Mouse (Mus musculus): Measurements from ENCODE around the gene Catsper4. TPM values are rescaled to one million over a fixed set of nuclear protein-coding genes. Genes with fewer than 3 reads are reported as not detected.

Catsper4 gene
- polyA plus RNA-seq, 1 experiment from 2014 or later = not detected

DNA sequence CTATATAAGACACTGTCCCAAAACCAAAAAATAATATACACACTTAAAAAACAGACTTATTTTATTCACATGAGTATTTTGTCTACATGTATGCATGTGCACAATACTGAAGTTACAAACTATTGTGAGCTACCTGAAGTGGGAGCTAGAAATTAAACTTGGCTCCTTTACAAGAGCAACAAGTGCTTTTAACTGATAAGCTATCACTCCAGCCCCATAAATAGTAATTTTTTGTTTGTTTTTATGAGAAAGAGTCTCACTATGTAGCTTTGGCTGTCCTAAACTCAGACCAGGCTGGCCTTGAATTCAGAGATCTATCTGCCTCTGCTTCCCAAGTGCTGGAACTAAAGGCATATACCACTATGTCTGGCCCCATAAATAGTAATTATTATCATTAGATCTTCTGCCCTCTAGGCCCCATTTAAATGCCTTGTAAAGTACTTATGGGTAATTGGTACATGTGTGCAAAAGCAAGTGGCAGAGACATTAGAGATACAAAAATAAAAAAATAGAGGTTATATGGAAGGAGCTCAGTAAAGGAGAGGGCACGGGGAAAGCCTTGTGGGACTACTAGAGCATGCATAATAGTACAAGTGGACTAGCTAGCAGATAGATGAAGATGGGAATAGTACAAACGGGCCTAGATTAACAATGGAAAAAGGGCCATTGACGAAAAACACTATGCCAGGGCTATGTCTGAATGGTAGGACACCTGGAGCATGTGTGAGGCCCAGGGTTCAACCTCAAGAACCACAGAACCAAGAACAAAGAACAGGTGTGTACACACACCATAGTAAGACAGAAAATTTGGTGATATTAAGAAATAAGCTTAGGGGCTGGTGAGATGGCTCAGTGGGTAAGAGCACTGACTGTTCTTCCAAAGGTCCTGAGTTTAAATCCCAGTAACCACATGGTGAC lies 61.4 kb downstream of the Catsper4 start:
- 66% methylated on average over 3 of the region's 3 CpGs for WGBS
- 0 out of 2 replicates have a peak overlapping the region, but pooled peaks have one; percentile 3 for H3K4me2 ChIP-seq (ENCODE audit: low read length)
- H3K27me3 ChIP-seq (ENCODE audit: control insufficient read depth, insufficient read depth, low read length) = no peaks in the 10 kb centered on the region
- H3K36me3 ChIP-seq (ENCODE audit: control insufficient read depth, insufficient read depth, low read length) = peaks cover 19% of the 10 kb centered on the region
- H3K9ac ChIP-seq (ENCODE audit: low read length) = no peak overlapping the region
- H3K27ac ChIP-seq (replicated peaks in 1 of 2; ENCODE audit: control insufficient read depth in 1 of 2, insufficient read depth in 1 of 2, low read depth in 2 of 2, low read length in 2 of 2) = no peak overlapping the region
- H3K9me3 ChIP-seq (ENCODE audit: control insufficient read depth, low read length) = no peaks in the 10 kb centered on the region
- ATAC-seq (ENCODE audit: insufficient number of reproducible peaks, insufficient read depth, low FRiP score, low read depth) = no peak
- H3K4me1 ChIP-seq (ENCODE audit: control insufficient read depth in 2 of 2, insufficient read depth in 2 of 2, low read length in 2 of 2) = peaks cover 3 to 16% of the 10 kb centered on the region in 2 experiments
- H3K4me3 ChIP-seq (ENCODE audit: control insufficient read depth in 1 of 2, insufficient read depth in 1 of 2, low read depth in 1 of 2, low read length in 2 of 2) = no peak overlapping the region

DNA sequence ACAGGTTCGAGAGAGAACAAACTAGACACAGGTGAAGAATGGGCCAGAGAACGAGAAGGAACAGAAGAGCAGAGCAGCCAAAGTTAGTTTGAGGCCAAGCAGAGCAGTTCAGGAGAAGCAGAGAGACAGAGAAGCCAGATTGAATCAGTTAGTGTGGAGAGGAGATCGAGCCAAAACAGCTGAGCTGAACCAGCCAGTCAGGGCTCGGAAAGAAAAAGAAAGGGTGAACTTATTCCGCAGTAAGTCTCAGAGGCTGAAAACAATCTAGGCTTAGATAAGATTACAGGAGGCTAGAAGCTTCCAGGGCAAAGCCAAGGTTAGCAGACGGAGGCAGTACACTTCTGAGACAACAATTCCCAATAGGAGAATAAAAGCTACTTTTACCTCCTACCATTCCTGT lies 62.2 kb downstream of the Catsper4 start:
- Histone ChIP-seq H3K4me2 (ENCODE audit: low read length) (peak overlapping the region; percentile 3; the same call in 1 of the 2 replicates), H3K9me3 (ENCODE audit: control insufficient read depth, low read length) (no peaks in the 10 kb centered on the region), H3K4me1 (ENCODE audit: control insufficient read depth in 2 of 2, insufficient read depth in 2 of 2, low read length in 2 of 2) (peaks cover 3 to 16% of the 10 kb centered on the region in 2 experiments), H3K9ac (ENCODE audit: low read length) (no peak overlapping the region), H3K27me3 (ENCODE audit: control insufficient read depth, insufficient read depth, low read length) (no peaks in the 10 kb centered on the region), H3K27ac (replicated peaks in 1 of 2; ENCODE audit: control insufficient read depth in 1 of 2, insufficient read depth in 1 of 2, low read depth in 2 of 2, low read length in 2 of 2) (peak overlapping the region; percentile 3 to 39; a peak in 2 of 4 replicates), H3K4me3 (ENCODE audit: control insufficient read depth in 1 of 2, insufficient read depth in 1 of 2, low read depth in 1 of 2, low read length in 2 of 2) (no peak overlapping the region), H3K36me3 (ENCODE audit: control insufficient read depth, insufficient read depth, low read length) (peaks cover 19% of the 10 kb centered on the region)
- 17% methylated on average over 6 of the region's 6 CpGs for WGBS
- ATAC-seq (ENCODE audit: insufficient number of reproducible peaks, insufficient read depth, low FRiP score, low read depth) = no peak

DNA sequence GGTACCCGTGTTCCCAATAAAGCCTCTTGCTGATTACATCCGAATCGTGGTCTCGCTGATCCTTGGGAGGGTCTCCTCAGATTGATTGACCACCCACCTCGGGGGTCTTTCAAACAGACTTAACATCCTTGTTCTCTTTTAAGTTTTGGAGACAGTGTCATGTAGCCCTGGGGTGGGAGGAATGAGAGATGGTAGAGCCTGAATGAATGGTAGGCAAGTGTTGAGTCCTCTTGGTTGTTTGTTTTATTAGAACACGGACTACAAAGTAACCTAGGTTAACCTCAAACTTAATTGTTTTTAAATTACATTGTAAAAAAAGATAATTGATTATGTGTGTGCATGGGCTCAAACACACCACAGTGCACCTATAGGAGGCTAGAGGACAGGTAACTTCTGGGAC lies 62.6 kb downstream of the Catsper4 start:
- no peak overlapping the region for H3K9ac ChIP-seq (ENCODE audit: low read length)
- 96% methylated on average over 5 of the region's 6 CpGs for WGBS
- H3K9me3 ChIP-seq (ENCODE audit: control insufficient read depth, low read length) = no peaks in the 10 kb centered on the region
- H3K4me2 ChIP-seq (ENCODE audit: low read length) = no peak overlapping the region
- ATAC-seq (ENCODE audit: insufficient number of reproducible peaks, insufficient read depth, low FRiP score, low read depth) = no peak
- H3K4me1 ChIP-seq (ENCODE audit: control insufficient read depth in 2 of 2, insufficient read depth in 2 of 2, low read length in 2 of 2) = peaks cover 3 to 16% of the 10 kb centered on the region in 2 experiments
- H3K27me3 ChIP-seq (ENCODE audit: control insufficient read depth, insufficient read depth, low read length) = no peaks in the 10 kb centered on the region
- H3K4me3 ChIP-seq (ENCODE audit: control insufficient read depth in 1 of 2, insufficient read depth in 1 of 2, low read depth in 1 of 2, low read length in 2 of 2) = no peak overlapping the region
- peaks cover 19% of the 10 kb centered on the region for H3K36me3 ChIP-seq (ENCODE audit: control insufficient read depth, insufficient read depth, low read length)
- peak overlapping the region; percentile 3 to 39; a peak in 2 of 4 replicates for H3K27ac ChIP-seq (replicated peaks in 1 of 2; ENCODE audit: control insufficient read depth in 1 of 2, insufficient read depth in 1 of 2, low read depth in 2 of 2, low read length in 2 of 2)

Other genes with a start within 250 kb of the Catsper4 start
- 37.4 and 38.3 TPM in 2 replicates for gene Dhdds, start 226.5 kb downstream of the Catsper4 start, polyA plus RNA-seq (2014; fragmentation: Nextera tagmentation; extraction: Ambion mirVana)
- 0.15 and 0.16 TPM in 2 replicates for gene Lin28a, start 208.5 kb downstream of the Catsper4 start, polyA plus RNA-seq (2014; fragmentation: Nextera tagmentation; extraction: Ambion mirVana)
- gene Zfp683, start 173.5 kb downstream of the Catsper4 start, polyA plus RNA-seq (2014; fragmentation: Nextera tagmentation; extraction: Ambion mirVana) = not detected in 2 replicates
- gene Crybg2, start 166.6 kb downstream of the Catsper4 start, polyA plus RNA-seq (2014; fragmentation: Nextera tagmentation; extraction: Ambion mirVana) = 0.12 TPM in 1 of 2 replicates, not detected in the other
- 10.7 and 16.4 TPM in 2 replicates for gene Cd52, start 132.3 kb downstream of the Catsper4 start, polyA plus RNA-seq (2014; fragmentation: Nextera tagmentation; extraction: Ambion mirVana)
- 1.1 and 2.9 TPM in 2 replicates for gene Ubxn11, start 124.8 kb downstream of the Catsper4 start, polyA plus RNA-seq (2014; fragmentation: Nextera tagmentation; extraction: Ambion mirVana)
- gene Sh3bgrl3, start 98.6 kb downstream of the Catsper4 start, polyA plus RNA-seq (2014; fragmentation: Nextera tagmentation; extraction: Ambion mirVana) = 196 and 209 TPM in 2 replicates
- gene Cep85, start 40.3 kb downstream of the Catsper4 start, polyA plus RNA-seq (2014; fragmentation: Nextera tagmentation; extraction: Ambion mirVana) = 35.4 and 37.0 TPM in 2 replicates
- not detected in 2 replicates for gene Gm7534, start 24.4 kb downstream of the Catsper4 start, polyA plus RNA-seq (2014; fragmentation: Nextera tagmentation; extraction: Ambion mirVana)
- gene Cnksr1, start 11.0 kb upstream of the Catsper4 start, polyA plus RNA-seq (2014; fragmentation: Nextera tagmentation; extraction: Ambion mirVana) = 0.57 and 0.62 TPM in 2 replicates
- 0.20 TPM in 1 of 2 replicates, not detected in the other for gene E130218I03Rik, start 16.3 kb upstream of the Catsper4 start, polyA plus RNA-seq (2014; fragmentation: Nextera tagmentation; extraction: Ambion mirVana)
- 8.6 and 9.1 TPM in 2 replicates for gene Zfp593, start 18.2 kb upstream of the Catsper4 start, polyA plus RNA-seq (2014; fragmentation: Nextera tagmentation; extraction: Ambion mirVana)
- not detected in 2 replicates for gene Gm30191, start 19.6 kb upstream of the Catsper4 start, polyA plus RNA-seq (2014; fragmentation: Nextera tagmentation; extraction: Ambion mirVana)
- 4.4 and 6.2 TPM in 2 replicates for gene Grrp1, start 26.7 kb upstream of the Catsper4 start, polyA plus RNA-seq (2014; fragmentation: Nextera tagmentation; extraction: Ambion mirVana)
- 13.5 and 15.3 TPM in 2 replicates for gene Pdik1l, start 60.5 kb upstream of the Catsper4 start, polyA plus RNA-seq (2014; fragmentation: Nextera tagmentation; extraction: Ambion mirVana)
- gene Trim63, start 87.7 kb upstream of the Catsper4 start, polyA plus RNA-seq (2014; fragmentation: Nextera tagmentation; extraction: Ambion mirVana) = 39.4 and 43.2 TPM in 2 replicates
- gene Slc30a2, start 115.8 kb upstream of the Catsper4 start, polyA plus RNA-seq (2014; fragmentation: Nextera tagmentation; extraction: Ambion mirVana) = 0.08 and 0.11 TPM in 2 replicates
- 2.8 and 2.9 TPM in 2 replicates for gene Extl1, start 156.5 kb upstream of the Catsper4 start, polyA plus RNA-seq (2014; fragmentation: Nextera tagmentation; extraction: Ambion mirVana)
- gene Pafah2, start 168.9 kb upstream of the Catsper4 start, polyA plus RNA-seq (2014; fragmentation: Nextera tagmentation; extraction: Ambion mirVana) = 11.1 and 12.8 TPM in 2 replicates
- gene Stmn1, start 240.9 kb upstream of the Catsper4 start, polyA plus RNA-seq (2014; fragmentation: Nextera tagmentation; extraction: Ambion mirVana) = 933 and 977 TPM in 2 replicates